Mouse (Mus musculus) lung, embryonic 14.5 days (tissue): ENCODE data around the gene Unc5c. TPM values are rescaled to one million over a fixed set of nuclear protein-coding genes. Genes with fewer than 3 reads are reported as not detected.

ENCODE experiments used
- ATAC-seq: fragments of 200-750 bp; cut with Nextera tagmentation; 2 replicates; pipeline ENCODE4 v1.8.0; 2017; ENCODE audit warnings: mild to moderate bottlenecking, moderate TSS enrichment, moderate library complexity; ENCODE audit not compliant: insufficient read depth
- DNase-seq: peaks from one replicate; pipeline ENCODE4 v3.0.0-alpha.2; 2015
- H3K27ac ChIP-seq: fragments of 300-500 bp; sonication (generic); 2 replicates; pipeline ENCODE4 v1.5.1; 2014; ENCODE audit warnings: low read depth, mild to moderate bottlenecking, moderate library complexity
- H3K27me3 ChIP-seq: fragments of 300-500 bp; sonication (generic); 2 replicates; pipeline ENCODE4 v1.6.1; 2014; ENCODE audit warnings: low read length, control low read depth; ENCODE audit not compliant: insufficient read depth
- H3K36me3 ChIP-seq: fragments of 300-500 bp; sonication (generic); 2 replicates; pipeline ENCODE4 v1.6.1; 2014; ENCODE audit warnings: control low read depth; ENCODE audit not compliant: insufficient read depth
- H3K4me1 ChIP-seq: fragments of 300-500 bp; sonication (generic); 2 replicates; pipeline ENCODE4 v1.6.1; 2014; ENCODE audit warnings: antibody characterized with exemption, control low read depth; ENCODE audit not compliant: insufficient read depth
- H3K4me2 ChIP-seq: fragments of 300-500 bp; sonication (generic); 2 replicates; pipeline ENCODE4 v1.6.1; 2014; ENCODE audit warnings: mild to moderate bottlenecking
- H3K4me3 ChIP-seq: fragments of 300-500 bp; sonication (generic); 2 replicates; pipeline ENCODE4 v1.5.1; 2014; ENCODE audit warnings: low read depth, low read length
- H3K9ac ChIP-seq: fragments of 300-500 bp; sonication (generic); 2 replicates; pipeline ENCODE4 v1.6.1; 2014
- H3K9me3 ChIP-seq: fragments of 300-500 bp; sonication (generic); 2 replicates; pipeline ENCODE4 v1.6.1; 2016; ENCODE audit warnings: low read depth, low read length, control low read depth
- CTCF ChIP-seq: IDR thresholded peaks from 2 replicates; pipeline ENCODE4 v1.5.1; 2016; ENCODE audit warnings: antibody characterized with exemption, low read depth
- WGBS: fragments of 180-500 bp; shearing (Covaris S2); extraction: QIAGEN DNeasy Blood & Tissue Kit; methylation state at CpG from one replicate; pipeline ENCODE4 v1.1.7; 2014; 5-methylcytosine and 5-hydroxymethylcytosine counted together
- polyA plus RNA-seq: library from polyadenylated mRNA; unstranded; fragments of >200 nt; fragmentation: Nextera tagmentation; extraction: Ambion mirVana; gene quantifications from 2 replicates; pipeline ENCODE4 v1.2.1, GENCODE M21; 2014

Gene Unc5c
- polyA plus RNA-seq, 1 experiment from 2014 or later, result 32.3 TPM

GRCm38 (mm10) chr3:141659041-141659789 is 194.2 kb downstream of the Unc5c start:
- Histone ChIP-seq H3K27me3 (no peaks in the 10 kb centered on the region), H3K4me3 (no peak overlapping the region), H3K27ac (no peak overlapping the region), H3K9me3 (no peaks in the 10 kb centered on the region), H3K9ac (no peak overlapping the region), H3K4me2 (no peak overlapping the region), H3K36me3 (no peaks in the 10 kb centered on the region), H3K4me1 (no peaks in the 10 kb centered on the region; the same call in 1 of the 2 replicates)
- 48% methylated on average over 3 of the region's 3 CpGs for WGBS
- ATAC-seq (no peak), DNase-seq (peak; percentile 14)
- TF ChIP-seq CTCF, result no peak

GRCm38 (mm10) chr3:141660065-141661062 is 195.3 kb downstream of the Unc5c start:
- WGBS, result 24% methylated on average over 15 of the region's 15 CpGs
- Histone ChIP-seq H3K9ac (no peak overlapping the region), H3K4me1 (no peaks in the 10 kb centered on the region; the same call in 1 of the 2 replicates), H3K4me3 (no peak overlapping the region), H3K9me3 (no peaks in the 10 kb centered on the region), H3K27me3 (no peaks in the 10 kb centered on the region), H3K27ac (no peak overlapping the region; the same call in 1 of the 2 replicates), H3K36me3 (no peaks in the 10 kb centered on the region), H3K4me2 (no peak overlapping the region)
- ATAC-seq (peak; percentile 58), DNase-seq (peak; percentile 53)
- no peak for TF ChIP-seq CTCF

DNA sequence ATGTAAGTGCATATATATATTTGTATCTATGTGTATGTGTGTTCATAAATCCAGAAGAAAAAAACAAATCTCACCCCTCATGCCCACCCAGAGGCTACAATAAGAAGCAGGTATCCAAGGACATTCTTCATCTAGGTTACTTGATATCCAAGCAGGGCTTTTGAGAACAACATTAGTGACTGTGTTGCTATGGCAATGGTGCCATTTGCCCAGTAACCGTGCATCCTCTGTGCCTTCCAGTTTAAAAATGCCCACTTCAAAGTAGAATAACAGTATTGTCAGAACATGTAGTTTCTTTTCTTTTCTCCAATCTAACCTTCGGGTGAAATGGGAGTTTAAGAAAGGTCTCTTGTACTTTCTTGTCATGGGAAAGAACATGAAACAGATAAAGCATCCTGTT is 224.1 kb downstream of the Unc5c start:
- Histone ChIP-seq H3K9me3 (no peaks in the 10 kb centered on the region), H3K4me2 (no peak overlapping the region), H3K27me3 (no peaks in the 10 kb centered on the region), H3K4me1 (no peaks in the 10 kb centered on the region), H3K9ac (no peak overlapping the region), H3K27ac (no peak overlapping the region), H3K36me3 (no peaks in the 10 kb centered on the region), H3K4me3 (no peak overlapping the region)
- ATAC-seq (no peak), DNase-seq (no peak)
- TF ChIP-seq CTCF, result no peak
- 63% methylated on average over 2 of the region's 2 CpGs for WGBS

GRCm38 (mm10) chr3:141690676-141691075 is 225.7 kb downstream of the Unc5c start:
- Histone ChIP-seq H3K27ac (no peak overlapping the region), H3K36me3 (no peaks in the 10 kb centered on the region), H3K4me2 (no peak overlapping the region), H3K4me1 (no peaks in the 10 kb centered on the region), H3K9ac (no peak overlapping the region), H3K4me3 (no peak overlapping the region), H3K9me3 (no peaks in the 10 kb centered on the region), H3K27me3 (no peaks in the 10 kb centered on the region)
- TF ChIP-seq CTCF, result no peak
- DNase-seq (no peak), ATAC-seq (no peak)
- 74% methylated on average over 1 of the region's 1 CpGs for WGBS

GRCm38 (mm10) chr3:141691418-141691817 is 226.4 kb downstream of the Unc5c start:
- H3K4me3 ChIP-seq, result no peak overlapping the region
- no peaks in the 10 kb centered on the region for H3K4me1 ChIP-seq
- TF ChIP-seq CTCF, result no peak
- WGBS, result 65% methylated on average over 3 of the region's 3 CpGs
- H3K9me3 ChIP-seq, result no peaks in the 10 kb centered on the region
- H3K9ac ChIP-seq, result no peak overlapping the region
- no peaks in the 10 kb centered on the region for H3K36me3 ChIP-seq
- H3K27me3 ChIP-seq, result no peaks in the 10 kb centered on the region
- no peak overlapping the region for H3K4me2 ChIP-seq
- DNase-seq, result no peak
- no peak overlapping the region for H3K27ac ChIP-seq
- ATAC-seq, result no peak

- Histone ChIP-seq H3K4me1 (no peaks in the 10 kb centered on the region), H3K4me2 (no peak overlapping the region), H3K9me3 (no peaks in the 10 kb centered on the region), H3K27me3 (no peaks in the 10 kb centered on the region), H3K9ac (no peak overlapping the region), H3K36me3 (no peaks in the 10 kb centered on the region), H3K4me3 (no peak overlapping the region), H3K27ac (no peak overlapping the region)
- DNase-seq (no peak), ATAC-seq (no peak)
- no peak for TF ChIP-seq CTCF
- 83% methylated on average over 3 of the region's 3 CpGs for WGBS
Measured at GRCm38 (mm10) chr3:141691846-141692245, 226.8 kb downstream of the Unc5c start.

GRCm38 (mm10) chr3:141699177-141699576 is 234.2 kb downstream of the Unc5c start:
- ATAC-seq, result no peak

More at GRCm38 (mm10) chr3:141699177-141699576, 234.2 kb downstream of the Unc5c start:
- no peak overlapping the region for H3K4me2 ChIP-seq
- H3K9me3 ChIP-seq, result no peaks in the 10 kb centered on the region
- no peak overlapping the region for H3K9ac ChIP-seq
- no peak overlapping the region for H3K27ac ChIP-seq
- H3K36me3 ChIP-seq, result no peaks in the 10 kb centered on the region
- H3K27me3 ChIP-seq, result no peaks in the 10 kb centered on the region
- no peaks in the 10 kb centered on the region for H3K4me1 ChIP-seq
- no peak for TF ChIP-seq CTCF
- H3K4me3 ChIP-seq, result no peak overlapping the region
- no peak for DNase-seq
